Mouse (Mus musculus): ENCODE measurements around the gene Ptgr1.

- TF ChIP-seq GATA1 (IDR thresholded peaks at IDR 0.05; ENCODE audit: low read length) (no peak), TAL1 (IDR thresholded peaks at IDR 0.05; ENCODE audit: low read length) (no peak)
Measured at GRCm38 (mm10) chr4:58927661-58928060, 59.3 kb downstream of the Ptgr1 start.
